Mouse (Mus musculus) right cerebral cortex, postnatal 36 days (tissue): ENCODE results near the gene Ccdc138.
"Not testable (repeated sequence)": the region's sequence is repeated elsewhere in the genome, so short reads cannot be mapped to it uniquely, and the experiment has no call there.

Source experiments
- DNase-seq, 2 experiments: peaks; one replicate each; pipeline ENCODE4 v3.0.0; 2022; ENCODE audit warnings: low spot score in 2 of 2, mixed read lengths in 1 of 2

The Ccdc138 gene

GRCm38 (mm10) chr10:58497320-58498284, at the start of gene Ccdc138:
TSS of gene Ccdc138 (plus strand) at chr10:58497948.
- peak; percentile 87 to 89 for DNase-seq

DNA sequence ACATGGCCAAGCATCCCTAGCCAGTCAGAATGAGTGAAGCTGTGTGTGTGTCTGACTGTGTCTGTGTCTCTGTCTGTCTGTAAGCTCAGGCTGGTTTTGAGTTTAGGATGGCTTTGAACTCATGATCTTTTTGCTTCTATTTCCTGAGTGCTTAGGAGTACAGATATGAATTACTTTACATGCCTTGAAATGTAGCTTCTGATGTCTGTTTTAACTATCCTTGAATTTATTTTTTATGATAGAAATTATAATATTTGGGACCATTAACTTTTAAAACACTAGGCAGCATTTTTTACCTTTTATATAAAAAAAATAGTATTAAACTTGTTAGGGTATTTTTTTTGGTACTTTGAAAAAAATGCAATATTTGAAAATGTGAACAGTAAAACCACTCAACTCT, 46.2 kb upstream of the Ccdc138 start:
- DNase-seq = no peak

DNA sequence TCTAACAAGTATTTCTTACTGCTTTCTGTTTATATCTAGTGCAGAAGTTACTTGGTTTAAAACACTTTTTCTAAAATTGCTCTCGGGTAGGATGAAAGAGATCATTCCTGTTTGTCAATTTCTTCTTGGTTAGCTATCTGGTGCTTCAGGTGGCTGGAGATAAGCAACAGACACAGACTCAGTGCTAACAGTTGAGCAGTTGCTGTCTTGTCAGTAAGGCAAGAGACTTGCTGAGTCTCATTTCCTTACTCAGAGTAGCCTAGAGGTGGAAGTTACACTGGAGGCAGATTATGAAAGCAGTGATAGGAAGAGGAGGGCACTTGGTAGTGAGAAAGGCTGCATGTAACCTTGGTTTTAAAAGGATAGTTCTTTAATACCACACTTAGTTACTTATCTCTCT, 45.6 kb upstream of the Ccdc138 start:
- no peak for DNase-seq

- no peak for DNase-seq
These were observed 37.9 kb upstream of the Ccdc138 start for GRCm38 (mm10) chr10:58459896-58460295.

- DNase-seq = no peak
These were observed 20.5 kb upstream of the Ccdc138 start for GRCm38 (mm10) chr10:58477086-58477755.

- no peak for DNase-seq
These were observed 19.6 kb upstream of the Ccdc138 start for GRCm38 (mm10) chr10:58478071-58478578.

- no peak for DNase-seq
These were observed 17.7 kb upstream of the Ccdc138 start for GRCm38 (mm10) chr10:58479954-58480490.

GRCm38 (mm10) chr10:58491031-58491430, 6.7 kb upstream of the Ccdc138 start:
- no peak for DNase-seq

- DNase-seq = no peak
These were observed 2.1 kb upstream of the Ccdc138 start for GRCm38 (mm10) chr10:58495637-58496036.

GRCm38 (mm10) chr10:58496732-58497131, 1.0 kb upstream of the Ccdc138 start:
- DNase-seq = no peak

GRCm38 (mm10) chr10:58498516-58498915, 768 bp downstream of the Ccdc138 start:
- DNase-seq = no peak

DNA sequence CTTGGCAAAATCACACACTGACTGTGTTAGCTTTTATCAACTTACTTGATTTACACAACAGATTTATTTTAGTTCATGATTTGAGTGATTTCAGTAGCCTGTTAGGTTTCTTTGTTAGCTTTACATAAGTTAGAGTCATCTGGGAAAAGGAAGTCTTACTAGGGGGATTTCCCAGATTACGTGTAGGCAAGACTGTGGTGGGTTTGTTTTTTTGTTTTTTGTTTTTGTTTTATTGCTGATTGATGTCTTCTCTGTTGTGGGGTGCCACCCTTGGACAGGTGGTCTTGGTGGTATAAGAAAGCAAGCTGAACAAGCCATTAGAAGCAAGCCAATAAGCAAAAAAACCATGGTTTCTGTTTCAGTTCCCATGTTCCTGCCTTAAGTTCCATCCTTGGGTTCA, 31.6 kb downstream of the Ccdc138 start:
- DNase-seq = no peak

- DNase-seq = no peak
These were observed 33.4 kb downstream of the Ccdc138 start for GRCm38 (mm10) chr10:58530896-58531790.

DNA sequence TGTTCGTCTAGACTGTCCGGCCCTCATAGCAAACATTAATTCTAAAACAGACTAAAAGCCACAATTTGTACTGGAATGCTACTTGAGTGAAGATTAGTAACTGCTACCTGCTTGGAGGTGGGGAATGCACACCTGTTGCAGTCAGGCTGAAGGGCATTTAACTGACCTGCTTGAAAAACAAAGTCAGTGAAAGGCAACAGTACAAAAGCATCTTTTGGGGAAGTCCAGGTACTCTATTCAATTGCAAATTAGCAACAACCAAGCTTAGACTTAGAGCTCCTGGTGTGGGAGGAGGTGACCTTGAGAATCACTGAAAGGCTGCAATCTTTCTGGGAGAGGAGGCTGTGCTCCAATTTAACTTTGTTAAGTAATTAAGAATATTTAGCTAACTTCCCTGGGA, 34.4 kb downstream of the Ccdc138 start:
- DNase-seq = no peak

DNA sequence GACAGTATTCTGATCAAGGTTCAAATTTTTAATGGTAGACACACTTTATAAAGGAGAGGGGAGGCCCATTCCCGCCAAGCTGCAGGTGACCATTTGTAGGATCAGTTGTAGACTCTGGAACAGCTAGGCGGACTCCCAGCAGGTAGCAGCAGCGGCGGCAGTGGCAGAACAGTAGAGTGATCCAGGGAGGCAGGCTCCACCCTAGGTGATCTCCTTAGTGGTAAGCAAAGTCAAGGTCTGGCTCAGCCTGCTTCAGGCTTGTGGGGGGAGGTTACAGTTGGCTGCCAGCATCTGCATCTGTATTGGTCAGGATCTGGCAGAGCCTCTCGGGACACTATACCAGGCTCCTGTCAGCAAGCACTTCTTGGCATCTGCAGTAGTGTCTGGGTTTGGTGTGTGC, 38.5 kb downstream of the Ccdc138 start:
- DNase-seq = not testable (repeated sequence)

- DNase-seq = no peak
These were observed 42.9 kb downstream of the Ccdc138 start for GRCm38 (mm10) chr10:58540613-58541012.

DNA sequence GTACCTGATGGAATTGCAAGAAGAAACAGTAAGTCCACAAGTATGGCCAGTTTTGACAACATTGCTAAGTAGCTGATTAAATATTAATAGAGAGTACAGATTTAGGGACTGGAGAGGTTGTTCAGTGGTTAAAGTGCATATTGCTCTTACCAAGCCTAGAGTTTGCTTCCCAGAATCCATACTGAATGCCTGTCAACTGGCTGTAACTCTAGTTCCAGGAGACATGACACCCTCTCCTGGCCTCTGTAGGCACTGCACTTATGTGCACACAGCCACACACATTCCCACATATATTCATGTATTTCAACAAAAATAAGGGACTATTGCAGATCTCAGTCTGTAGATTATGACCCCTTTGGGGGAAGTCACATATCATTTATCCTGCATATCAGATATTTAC, 51.0 kb downstream of the Ccdc138 start:
- DNase-seq = no peak

- no peak for DNase-seq
These were observed 57.1 kb downstream of the Ccdc138 start for GRCm38 (mm10) chr10:58554693-58555387.

DNA sequence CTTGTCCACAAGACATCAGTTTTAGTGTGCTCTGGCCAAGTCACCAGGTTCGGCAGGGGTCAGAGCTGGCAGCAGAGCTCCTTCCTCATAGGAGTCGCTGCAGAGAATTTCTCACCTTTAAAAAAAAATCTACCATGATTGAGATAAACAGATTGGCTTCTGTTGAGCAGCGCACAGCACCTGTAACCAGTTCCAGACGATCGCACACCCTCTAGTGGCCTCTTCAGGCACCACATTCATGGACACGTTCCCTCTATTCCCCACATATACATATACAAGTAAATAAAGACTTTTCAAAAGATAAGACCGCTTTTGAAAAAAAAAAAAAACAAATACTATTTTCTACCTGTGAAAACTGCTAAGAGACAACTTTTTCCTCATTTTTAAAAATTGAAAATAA, 61.4 kb downstream of the Ccdc138 start:
- DNase-seq = no peak

GRCm38 (mm10) chr10:58559901-58560300, 62.2 kb downstream of the Ccdc138 start:
- DNase-seq = no peak

GRCm38 (mm10) chr10:58560521-58560920, 62.8 kb downstream of the Ccdc138 start:
- DNase-seq = no peak
